Mouse (Mus musculus) adrenal gland, adult (tissue): ENCODE measurements around the gene Txnl4b.

Experiments used
- DNase-seq, 2 experiments: peaks; one replicate each; pipeline ENCODE4 v3.0.0; 2022 to 2023; ENCODE audit warnings: low spot score in 1 of 2; ENCODE audit not compliant: inconsistent age in 2 of 2

The Txnl4b gene

GRCm38 (mm10) chr8:109593117-109593788 is 27.6 kb downstream of the Txnl4b start:
- peak in 1 of 2 experiments; percentile 47 for DNase-seq

- peak; percentile 29 to 74 for DNase-seq
These were observed 30.2 kb downstream of the Txnl4b start for GRCm38 (mm10) chr8:109595854-109596253.

- no peak for DNase-seq
These were observed 41.0 kb downstream of the Txnl4b start for GRCm38 (mm10) chr8:109606725-109607124.

GRCm38 (mm10) chr8:109607650-109608049 is 42.0 kb downstream of the Txnl4b start:
- peak in 1 of 2 experiments; percentile 29 for DNase-seq

- peak; percentile 97 to 99 for DNase-seq
These were observed 42.8 kb downstream of the Txnl4b start, which contains the start of gene Dhodh for GRCm38 (mm10) chr8:109608271-109609152. Gene Dhodh (minus strand): TSS chr8:109608673.

- DNase-seq: peak in 1 of 2 experiments; percentile 33
These were observed 43.4 kb downstream of the Txnl4b start for GRCm38 (mm10) chr8:109609153-109609502.

- no peak for DNase-seq
These were observed 48.8 kb downstream of the Txnl4b start, which contains the start of gene Pkd1l3 for GRCm38 (mm10) chr8:109614243-109615210. Gene Pkd1l3 (plus strand): TSS chr8:109614517.

GRCm38 (mm10) chr8:109615569-109615968 is 49.9 kb downstream of the Txnl4b start:
- no peak for DNase-seq
